Mouse (Mus musculus): ENCODE measurements around the gene Myt1l.

DNA sequence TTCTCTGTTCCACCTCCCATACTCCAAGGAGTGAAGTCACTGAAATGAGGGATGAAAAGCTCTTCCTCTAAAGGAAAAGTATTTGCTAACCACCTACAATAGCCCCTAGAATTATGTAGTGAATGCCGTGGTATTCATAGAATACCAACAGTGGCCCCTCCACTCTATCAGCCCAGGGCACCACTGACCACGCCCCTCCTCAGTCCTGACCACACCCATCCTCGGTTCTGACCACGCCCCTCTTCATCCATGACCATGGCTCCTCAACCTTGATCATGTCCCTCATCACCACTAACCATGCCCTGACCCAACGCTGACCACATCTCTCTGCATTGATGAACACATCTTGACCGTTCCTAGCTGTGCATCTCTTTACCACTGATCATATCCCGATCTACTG is 76.5 kb downstream of the Myt1l start:
- TF ChIP-seq CTCF (IDR thresholded peaks at IDR 0.05; ENCODE audit: low read depth) (no peak), EP300 (IDR thresholded peaks at IDR 0.05; ENCODE audit: low read depth) (no peak)

Measured in heart, postnatal 0 days (tissue).